Mouse (Mus musculus) adrenal gland, postnatal 4 days (tissue): ENCODE data around the gene Kif1c. TPM values are rescaled to one million over a fixed set of nuclear protein-coding genes. Genes with fewer than 3 reads are reported as not detected.
"Not testable (repeated sequence)": the region's sequence is repeated elsewhere in the genome, so short reads cannot be mapped to it uniquely, and the experiment has no call there.

Experiments
- DNase-seq, 2 experiments: peaks; one replicate each; pipeline ENCODE4 v3.0.0; 2021 to 2022; ENCODE audit warnings: low spot score in 2 of 2, mixed read lengths in 2 of 2
- total RNA-seq, 2 experiments: library from RNA; stranded (reverse); gene quantifications; 2 replicates each; pipeline ENCODE4 v1.2.3; 2021

Kif1c gene
- total RNA-seq, 2 experiments from 2014 or later = 135 to 149 TPM

DNA sequence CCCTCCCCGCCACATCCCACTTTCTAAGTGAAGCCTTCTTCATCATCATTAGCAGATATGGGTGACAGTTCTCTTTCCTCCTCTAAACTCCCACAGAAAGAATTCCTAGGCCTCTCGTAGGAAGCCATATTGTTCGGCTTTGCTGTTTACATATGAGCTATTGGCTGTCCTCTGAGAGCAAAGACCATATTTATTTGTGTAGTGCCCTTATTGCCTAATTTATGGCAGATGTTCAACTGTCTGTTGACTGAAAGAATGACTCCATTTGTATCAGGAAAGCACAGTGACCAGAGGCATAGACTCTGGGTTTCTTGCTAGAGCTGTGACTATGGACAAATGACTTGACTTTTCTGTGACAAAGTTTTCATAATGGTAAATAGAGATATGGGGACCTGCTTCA lies 41.3 kb downstream of the Kif1c start:
- DNase-seq = no peak

DNA sequence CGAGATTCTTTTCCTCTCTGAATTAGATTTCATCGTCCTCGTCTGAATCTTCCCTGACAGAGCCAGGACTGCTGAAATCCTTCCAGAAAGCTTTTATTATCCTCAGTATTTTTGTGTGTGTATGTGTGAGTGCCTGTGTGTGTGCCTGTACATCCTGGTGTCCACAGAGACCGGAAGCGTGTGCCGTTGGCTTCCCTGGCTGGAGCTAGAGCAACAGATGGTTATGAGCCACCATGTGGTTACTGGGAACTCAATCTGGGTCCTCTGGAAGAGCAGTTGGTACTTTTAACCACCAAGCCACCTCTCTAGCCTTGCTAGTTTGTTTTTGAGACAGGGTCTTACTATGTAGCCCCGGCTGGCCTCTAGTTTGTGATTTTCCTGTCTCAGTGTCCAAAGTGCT lies 41.8 kb downstream of the Kif1c start:
- DNase-seq = no peak

DNA sequence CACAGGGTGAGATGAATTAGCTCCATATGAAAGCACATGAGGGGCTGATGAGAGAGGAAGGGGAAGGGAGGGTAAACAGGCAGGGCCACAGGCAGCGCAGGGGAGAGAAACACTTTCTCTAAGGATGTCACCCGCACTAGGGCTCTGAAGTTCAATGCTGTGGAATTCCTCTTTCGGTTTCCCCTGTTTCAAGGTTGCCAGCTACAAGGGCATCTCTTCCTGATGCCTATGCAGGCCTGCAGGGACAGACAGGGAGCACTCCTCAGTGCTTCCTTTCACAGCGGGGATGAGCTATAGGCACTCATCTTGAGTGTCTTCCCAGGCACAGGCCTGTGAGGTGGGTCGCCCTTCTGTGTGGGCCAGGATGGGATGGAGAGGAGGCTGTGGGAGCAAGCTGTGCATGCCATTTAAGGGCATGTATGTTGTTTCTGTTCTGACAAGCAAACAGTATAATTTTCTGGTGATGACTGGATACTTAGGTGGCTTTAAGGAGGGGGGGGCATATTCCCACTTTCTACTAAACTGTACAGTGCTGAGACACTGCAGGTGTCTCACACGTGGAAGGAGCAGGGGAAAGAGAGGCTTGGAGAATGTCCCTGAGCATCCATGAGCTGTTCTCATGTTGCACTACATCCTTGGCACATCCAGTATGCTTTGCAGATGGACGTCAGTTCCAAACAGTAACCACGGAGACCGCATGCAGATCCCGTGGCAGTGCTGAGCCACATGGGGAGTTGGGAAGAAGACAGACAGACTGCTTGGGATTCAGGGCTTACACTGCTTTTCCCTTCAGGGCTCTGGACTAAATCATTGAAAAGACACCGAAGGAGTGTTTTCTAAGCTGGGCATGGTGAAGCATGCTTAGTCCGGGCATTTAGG lies 42.5 kb downstream of the Kif1c start:
- DNase-seq = no peak

DNA sequence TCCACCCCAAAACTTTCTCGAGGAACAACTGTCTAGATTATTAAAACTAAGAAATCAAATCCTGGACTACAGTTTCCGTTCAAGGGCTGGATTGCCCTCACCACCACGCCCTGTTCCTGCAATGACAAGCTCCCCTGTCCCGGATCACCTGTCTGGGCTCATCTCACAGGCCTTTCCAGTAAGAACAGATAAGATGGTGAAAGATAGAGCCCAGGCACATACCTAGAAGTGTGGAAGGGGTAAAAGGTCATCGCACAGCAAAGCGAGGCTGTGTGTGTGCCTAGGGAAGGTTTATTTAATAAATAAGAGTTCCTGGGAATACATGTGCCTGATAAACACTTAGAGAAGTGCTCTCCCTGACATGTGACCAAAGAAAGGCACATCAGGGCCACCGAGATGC lies 45.3 kb downstream of the Kif1c start:
- DNase-seq = no peak

DNA sequence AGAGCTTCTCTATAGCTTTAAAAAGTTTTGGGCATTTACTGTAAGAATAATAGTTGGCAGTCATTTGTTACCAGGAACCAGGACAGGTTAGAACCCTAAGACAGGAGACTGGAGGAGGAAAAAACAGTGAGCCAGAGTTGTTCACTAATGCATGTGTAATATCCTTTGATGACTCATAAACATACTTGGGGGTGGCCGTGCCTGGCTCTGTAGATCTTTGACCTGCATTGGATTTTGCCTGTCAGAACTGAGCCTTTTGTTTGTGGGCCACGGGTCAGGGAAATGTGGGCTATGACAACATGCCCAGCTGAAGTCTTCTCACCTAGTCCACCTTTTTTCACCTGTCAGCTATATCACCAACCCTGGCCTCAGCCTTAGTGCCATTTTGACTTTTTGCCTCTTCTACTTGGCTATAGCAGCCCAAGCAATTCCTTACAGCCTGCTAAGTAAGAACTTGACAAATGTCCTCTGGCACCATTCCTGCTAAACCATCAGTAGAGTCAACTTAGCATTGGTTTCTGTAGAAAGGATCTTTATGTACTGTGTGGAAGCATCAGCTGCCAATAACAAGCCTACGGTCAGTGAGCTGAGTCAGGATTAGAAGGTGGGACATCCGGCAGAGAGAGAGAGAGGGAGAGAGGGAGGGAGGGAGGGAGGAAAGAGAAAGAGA lies 47.7 kb downstream of the Kif1c start:
- no peak for DNase-seq

DNA sequence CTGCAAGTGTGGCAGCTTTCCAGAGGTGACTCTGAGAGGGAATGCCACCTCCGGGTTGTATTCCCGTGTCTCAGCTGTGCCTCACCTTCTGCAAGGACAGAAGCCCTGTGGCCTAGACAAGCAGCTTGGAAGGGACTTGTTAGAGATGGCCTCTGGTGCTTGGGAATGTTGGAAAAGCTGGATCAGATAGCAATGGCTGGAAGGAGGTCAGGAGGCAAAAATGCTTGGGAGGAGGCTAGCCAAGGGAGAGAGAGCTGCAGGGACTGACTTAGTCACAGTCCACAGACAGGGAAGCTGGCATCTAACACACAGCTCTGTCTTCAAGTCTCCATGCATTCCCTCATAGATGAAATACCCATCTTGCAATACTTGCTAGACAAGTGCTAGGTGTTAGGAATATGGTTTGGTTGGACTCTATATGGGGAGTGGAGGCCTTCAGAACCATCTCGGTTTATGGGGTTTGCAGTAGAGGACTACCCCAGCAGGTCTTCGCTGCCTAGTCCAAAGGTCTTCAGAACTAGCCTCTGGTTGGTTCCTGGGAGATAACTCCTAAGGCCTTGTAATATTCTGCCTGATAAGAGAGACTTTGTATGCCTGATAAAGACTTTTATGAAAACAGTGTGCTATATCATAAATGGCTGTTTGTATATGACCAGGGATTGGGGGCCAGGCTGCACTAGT lies 52.1 kb downstream of the Kif1c start:
- no peak for DNase-seq

DNA sequence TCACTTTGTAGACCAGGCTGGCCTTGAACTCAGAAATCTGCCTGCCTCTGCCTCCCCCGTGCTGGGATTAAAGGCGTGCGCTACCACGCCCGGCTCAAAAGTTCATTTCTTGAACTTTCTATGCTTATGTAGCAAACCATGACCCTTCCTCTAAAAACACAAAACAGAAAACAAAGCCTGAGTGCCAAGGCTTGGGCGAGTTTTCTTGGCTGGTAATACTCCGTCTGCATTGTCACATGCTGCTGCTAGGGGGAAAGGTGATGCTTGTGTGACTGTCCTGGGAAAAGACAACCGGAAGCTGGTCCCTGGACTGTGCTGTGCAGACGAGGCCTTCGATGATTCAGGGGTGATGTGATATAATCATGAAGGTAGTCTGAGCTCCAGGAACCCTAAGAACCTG lies 52.8 kb downstream of the Kif1c start:
- no peak for DNase-seq

DNA sequence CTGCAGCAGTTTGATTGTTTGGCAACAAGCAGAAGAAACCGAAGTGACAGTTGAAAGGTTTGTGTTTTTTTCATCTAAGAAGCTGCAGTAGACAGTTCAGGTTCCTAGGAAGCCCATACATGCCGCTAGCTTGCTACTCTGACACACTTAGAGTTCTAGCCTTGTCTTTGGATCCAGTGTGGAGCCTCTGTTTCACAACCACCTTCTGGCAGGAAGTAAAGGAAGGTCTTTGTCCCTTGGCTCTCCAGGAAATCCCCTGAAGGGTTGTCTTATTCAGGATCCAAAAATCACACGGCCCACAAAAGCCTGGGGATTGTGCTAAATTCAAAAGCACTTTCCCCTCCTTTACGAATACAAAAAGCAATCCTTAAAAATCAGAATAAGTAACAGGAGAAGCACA lies 54.1 kb downstream of the Kif1c start:
- DNase-seq = no peak

DNA sequence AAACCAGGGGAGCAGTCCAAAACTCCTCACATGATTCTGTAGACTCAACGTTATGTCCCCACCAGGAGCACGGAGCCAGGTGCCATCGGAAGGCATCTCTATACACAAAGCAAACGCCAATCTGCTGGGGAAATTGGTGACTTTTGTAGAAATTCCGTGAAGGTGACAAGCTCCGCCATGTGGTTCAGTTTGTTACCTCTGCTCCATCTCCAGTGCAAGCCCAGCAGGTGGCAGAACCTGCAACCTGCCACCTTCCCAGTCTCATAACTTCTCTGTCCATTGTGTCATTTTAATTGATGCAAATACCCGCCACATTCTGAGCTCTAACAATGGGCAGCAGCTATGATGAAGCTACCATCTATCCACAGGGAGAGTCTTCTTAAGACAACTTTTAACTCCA lies 54.6 kb downstream of the Kif1c start:
- DNase-seq = no peak

DNA sequence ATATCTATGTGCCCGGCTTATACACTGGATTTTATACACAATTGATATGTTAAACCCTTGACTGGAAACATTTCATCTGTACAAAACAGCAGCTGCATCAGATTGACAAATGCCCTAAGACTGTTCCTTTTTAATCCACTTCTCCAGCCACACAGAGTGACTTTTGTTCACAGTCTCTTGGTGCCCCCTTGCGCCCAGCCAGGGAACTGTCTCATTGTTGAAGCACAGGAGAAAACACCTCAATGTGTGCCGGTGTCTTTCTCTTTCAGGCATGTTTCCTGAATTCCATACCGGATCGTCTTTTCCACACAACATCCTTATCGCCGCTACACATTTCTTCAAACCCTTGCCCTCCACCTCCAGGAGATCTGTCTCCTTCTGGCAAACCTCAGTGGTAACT lies 55.3 kb downstream of the Kif1c start:
- DNase-seq = peak; percentile 43 to 65

DNA sequence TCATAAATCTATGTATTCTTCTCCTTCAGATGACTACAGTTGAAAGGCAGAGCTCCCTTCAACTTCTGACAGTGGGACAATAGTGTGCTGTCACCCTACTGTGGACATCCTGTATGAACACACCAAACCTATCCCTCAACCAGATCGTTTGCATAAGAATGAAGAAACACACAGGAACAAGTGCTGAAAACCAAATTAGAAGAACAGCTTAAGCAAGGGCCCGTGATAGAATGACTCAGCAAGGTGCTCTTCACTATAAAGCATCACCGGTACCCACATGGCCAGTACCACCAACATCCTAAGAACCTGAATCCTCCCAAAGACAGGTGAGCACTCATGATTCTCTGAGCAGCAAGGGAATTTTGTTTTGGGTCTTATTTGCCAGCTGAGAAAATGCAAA lies 60.1 kb downstream of the Kif1c start:
- not testable (repeated sequence) for DNase-seq

DNA sequence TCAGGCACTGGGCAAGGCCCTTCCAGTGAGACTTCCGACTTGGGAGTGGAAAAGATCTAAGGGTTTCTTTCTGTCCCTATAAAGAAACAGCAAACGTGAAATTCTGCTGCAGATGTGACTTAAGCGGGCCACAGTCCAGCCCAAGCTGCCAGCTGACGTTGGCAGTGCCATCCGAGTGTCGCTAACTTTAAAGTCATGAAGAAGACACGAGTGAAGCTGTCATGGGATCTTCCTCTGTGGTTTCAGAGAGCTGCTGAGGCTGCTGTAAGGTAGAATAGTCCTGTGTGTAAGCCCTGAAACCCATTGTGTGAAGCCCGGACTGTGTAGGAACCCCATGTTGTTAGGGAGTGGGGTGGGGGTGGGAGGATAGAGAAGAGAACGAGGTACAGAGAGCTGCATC lies 62.3 kb downstream of the Kif1c start:
- DNase-seq = no peak

DNA sequence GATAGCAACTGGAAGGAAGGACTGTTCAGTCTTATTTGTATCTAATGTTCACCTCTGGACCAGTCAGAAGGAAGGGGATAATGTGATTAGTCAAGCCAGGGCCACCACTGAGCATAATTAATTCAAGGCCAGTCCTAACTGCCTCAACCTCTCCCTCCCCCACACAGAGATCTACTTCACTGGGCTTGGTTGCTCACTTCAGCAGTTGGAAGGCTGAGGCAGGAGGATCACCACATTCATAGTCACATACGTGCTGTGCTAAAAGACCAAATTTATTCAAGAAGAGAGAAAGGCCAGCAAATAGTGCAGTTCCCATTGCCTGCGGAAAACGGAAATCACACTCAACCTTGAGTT lies 63.2 kb downstream of the Kif1c start:
- DNase-seq = no peak

DNA sequence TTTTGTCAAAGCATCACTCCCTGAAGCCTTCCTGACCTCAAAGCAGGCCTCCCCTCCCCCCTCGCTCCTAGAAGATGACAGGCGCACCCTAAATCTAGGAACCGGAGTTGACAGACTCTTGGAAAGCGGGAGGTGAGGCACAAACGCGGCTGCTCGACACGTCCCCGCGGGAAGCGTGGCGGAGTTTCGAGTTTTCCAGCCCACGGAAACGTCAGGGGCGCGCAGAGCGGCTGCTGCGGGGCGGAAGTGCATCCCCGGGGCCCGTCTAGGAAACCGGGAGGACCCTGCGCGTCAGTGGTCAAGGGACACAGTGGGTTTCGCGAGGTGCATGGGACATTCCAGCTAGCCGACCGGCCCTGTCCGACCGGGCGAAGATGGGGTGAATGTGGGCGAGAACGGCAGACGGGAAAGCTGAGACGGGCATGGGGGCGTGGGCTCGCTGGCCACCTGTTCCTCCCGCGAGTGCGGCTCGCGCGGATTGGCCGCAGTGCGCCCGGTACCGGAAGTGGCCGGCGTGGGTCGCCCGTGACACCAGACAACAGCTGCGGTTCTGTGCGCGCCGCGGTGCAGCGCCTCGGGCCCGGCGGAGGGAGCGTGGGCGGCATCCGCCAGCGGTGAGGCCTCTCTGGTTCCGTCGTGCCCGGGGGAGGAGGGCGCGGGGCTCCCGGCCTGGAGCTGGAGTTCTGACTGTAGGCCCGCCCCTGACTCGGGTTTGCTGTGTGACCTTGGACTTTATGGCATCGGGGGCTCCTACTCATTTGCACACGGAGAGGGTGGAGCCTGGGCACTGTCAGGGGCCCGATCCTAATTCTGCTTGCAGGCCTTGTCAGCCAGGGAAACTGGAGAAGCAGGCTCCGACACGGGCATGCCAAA lies 63.8 kb downstream of the Kif1c start, which contains the start of gene Zfp3:
TSS of gene Zfp3 (plus strand) at position 274 of the 873 bp plus-strand sequence.
- DNase-seq = peak; percentile 63 to 64

DNA sequence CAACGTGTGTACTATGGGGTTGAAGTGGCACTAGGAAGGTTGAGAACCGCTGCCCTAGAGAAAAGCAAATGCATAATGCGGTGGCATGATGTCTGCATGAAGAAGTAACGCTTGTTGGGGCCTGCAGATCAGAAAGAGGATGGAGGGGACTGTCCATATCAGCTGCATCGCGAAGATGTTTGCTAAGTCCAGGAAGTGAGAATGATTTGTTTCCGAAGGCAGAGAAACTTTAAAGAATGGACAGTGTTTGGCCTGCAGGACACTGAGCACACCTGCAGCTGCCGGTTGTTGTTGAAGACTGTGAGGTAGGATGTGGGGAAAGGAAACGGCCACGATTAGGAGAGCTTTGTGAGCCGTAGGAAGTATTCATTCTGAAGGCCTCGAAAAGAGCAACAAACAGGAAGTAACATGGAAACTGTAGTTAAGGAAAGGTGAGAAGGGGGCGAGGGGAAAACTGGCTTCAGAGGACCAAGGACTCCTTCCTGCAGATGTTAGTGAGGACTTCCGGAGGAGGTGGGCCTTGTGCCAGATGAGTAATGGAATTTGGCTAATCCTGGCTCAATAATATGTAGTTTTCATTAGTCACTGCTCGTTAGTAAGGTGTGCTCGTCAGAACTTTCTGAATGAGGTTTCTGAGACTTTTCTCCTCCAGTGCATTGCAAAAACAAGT lies 65.6 kb downstream of the Kif1c start:
- DNase-seq = no peak

DNA sequence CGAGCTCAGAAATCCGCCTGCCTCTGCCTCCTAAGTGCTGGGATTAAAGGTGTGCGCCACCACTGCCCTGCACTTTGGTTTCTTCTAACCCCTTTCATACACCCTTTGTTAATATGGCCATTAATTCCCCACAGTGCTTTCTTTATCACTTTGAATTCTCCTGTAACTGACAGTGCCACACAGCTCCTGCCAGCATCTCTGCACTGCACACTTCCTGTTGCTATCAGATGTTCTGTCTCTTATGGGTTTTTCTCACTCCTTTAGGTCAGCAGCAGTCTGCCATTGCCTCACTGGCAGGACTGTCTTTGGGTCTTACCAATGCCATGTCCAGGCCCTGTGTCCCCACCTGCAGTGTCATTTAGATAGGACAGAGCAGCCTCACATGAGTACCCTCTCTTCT lies 70.5 kb downstream of the Kif1c start:
- no peak for DNase-seq

DNA sequence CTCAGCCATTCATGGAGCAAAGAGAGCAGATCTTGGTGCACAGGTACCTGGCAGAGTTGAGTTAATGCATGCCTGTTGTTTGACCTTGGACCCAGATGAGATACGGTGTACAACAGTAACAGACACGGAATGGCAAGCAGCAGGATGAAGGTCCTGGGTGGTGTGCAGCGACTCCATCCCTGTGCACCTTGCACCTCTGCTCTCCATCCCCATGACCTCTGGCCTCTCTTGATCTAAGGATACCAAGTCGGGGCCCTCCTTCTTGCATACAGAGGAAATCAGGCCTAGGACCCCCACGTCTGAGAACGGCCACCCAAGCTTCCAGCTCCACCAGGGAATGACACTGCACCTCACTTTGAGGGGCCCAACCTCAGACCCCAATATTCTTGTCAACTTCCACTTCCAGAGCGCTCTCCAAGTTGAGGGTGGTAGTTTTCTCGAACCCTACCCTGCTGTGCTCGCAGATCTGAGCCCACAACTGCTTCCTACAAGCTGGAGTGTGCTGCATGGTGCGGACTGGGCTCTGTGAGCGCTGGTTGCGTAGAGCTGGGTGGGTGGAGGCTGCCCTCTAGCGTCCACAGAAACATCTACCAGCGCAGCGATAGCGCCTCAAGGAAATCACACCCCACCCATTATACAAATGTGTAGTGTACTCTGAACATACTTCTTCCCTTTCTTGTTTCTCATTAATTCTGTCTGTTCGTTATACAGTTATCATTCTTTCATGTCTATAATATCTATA lies 76.7 kb downstream of the Kif1c start:
- peak; percentile 33 to 40 for DNase-seq

DNA sequence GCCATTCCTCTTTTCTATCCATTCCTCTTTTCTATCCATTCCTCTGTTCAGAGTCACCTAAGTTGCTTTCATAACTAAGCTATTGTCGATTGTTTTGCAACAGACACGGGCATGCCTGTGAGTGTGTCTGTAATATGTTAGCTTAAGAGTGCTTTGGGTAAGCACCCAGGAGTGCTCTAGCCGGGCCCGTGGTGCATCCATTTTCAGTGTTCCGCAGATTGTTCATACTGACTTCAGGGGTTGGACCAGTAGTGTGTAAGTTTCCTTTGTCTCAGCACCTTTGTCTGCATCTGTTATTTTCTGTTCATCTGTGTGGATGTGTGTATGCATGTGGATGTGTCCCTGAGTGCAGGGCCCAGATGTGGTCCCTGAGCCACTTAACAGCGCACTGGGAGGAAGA lies 77.3 kb downstream of the Kif1c start:
- no peak for DNase-seq

DNA sequence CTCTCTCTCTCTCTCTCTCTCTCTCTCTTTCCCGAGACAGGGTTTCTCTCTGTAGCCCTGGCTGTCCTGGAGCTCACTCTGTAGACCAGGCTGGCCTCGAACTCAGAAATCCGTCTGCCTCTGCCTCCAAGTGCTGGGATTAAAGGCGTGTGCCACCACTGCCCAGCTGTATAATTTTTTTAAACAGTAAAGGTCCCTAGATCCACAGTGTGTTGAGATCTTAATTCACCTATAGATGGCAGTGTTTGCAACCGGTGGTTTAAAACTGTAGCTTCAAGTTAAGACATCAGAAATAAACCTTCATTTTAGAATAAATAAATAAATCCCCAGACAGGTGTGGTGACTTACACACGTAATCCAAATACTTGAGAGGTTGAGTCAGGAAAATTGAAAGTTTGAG lies 77.7 kb downstream of the Kif1c start:
- DNase-seq = not testable (repeated sequence)
